Mouse (Mus musculus) C2C12 (cell line): Measurements from ENCODE around the gene Zfp746. TPM values are rescaled to one million over a fixed set of nuclear protein-coding genes. Genes with fewer than 3 reads are reported as not detected.
A peak's percentile ranks its signal among the peaks of the same experiment; 100 is the strongest.
"Not testable (repeated sequence)": the region's sequence is repeated elsewhere in the genome, so short reads cannot be mapped to it uniquely, and the experiment has no call there.

Experiments
- H3K27me3 ChIP-seq: one replicate; pipeline ENCODE4 v1.6.1; 2011; ENCODE audit not compliant: control insufficient read depth, insufficient read depth, insufficient read length
- H3K36me3 ChIP-seq: one replicate; pipeline ENCODE4 v1.6.1; 2011; ENCODE audit not compliant: control insufficient read depth, insufficient read depth
- H3K4me3 ChIP-seq: one replicate; pipeline ENCODE4 v1.5.1; 2011; ENCODE audit warnings: mild to moderate bottlenecking, control low read depth; ENCODE audit not compliant: poor library complexity, insufficient read depth, severe bottlenecking
- H3K79me2 ChIP-seq: one replicate; pipeline ENCODE4 v1.6.1; 2011; ENCODE audit not compliant: control insufficient read depth, insufficient read depth
- H3K79me3 ChIP-seq: one replicate; pipeline ENCODE4 v1.6.1; 2011; ENCODE audit warnings: low read depth, control low read depth
- H3ac ChIP-seq: one replicate; pipeline ENCODE3; 2011; ENCODE audit warnings: low read depth; ENCODE audit not compliant: control insufficient read depth, insufficient read length
- CEBPB ChIP-seq: IDR thresholded peaks from one replicate; pipeline ENCODE4 v1.6.1; 2011; ENCODE audit warnings: low read depth, mild to moderate bottlenecking, control low read depth, moderate library complexity
- CTCF ChIP-seq: IDR thresholded peaks from one replicate; pipeline ENCODE4 v1.5.1; 2011; ENCODE audit not compliant: control insufficient read depth, insufficient read depth, insufficient read length
- FOSL1 ChIP-seq: IDR thresholded peaks from one replicate; pipeline ENCODE4 v1.8.0; 2011; ENCODE audit warnings: mild to moderate bottlenecking, low read length; ENCODE audit not compliant: poor library complexity, insufficient read depth, severe bottlenecking
- MAX ChIP-seq: IDR thresholded peaks from one replicate; pipeline ENCODE4 v1.6.1; 2011; ENCODE audit warnings: mild to moderate bottlenecking, control low read depth
- MYOD1 ChIP-seq: IDR thresholded peaks from one replicate; pipeline ENCODE4 v1.6.1; 2011; ENCODE audit warnings: low read depth; ENCODE audit not compliant: control insufficient read depth, insufficient read length
- MYOG ChIP-seq: IDR thresholded peaks from one replicate; pipeline ENCODE4 v1.6.1; 2011; ENCODE audit not compliant: control insufficient read depth, insufficient read length; ENCODE audit errors: extremely low read depth
- USF1 ChIP-seq: IDR thresholded peaks from one replicate; pipeline ENCODE4 v1.6.1; 2011; ENCODE audit warnings: low read depth, mild to moderate bottlenecking, control low read depth, moderate library complexity
- long read RNA-seq, 2 experiments: library from polyadenylated mRNA; unstranded; transcript quantifications; one replicate each; pipeline ENCODE4 v2.0.0; 2019 to 2020
- polyA plus RNA-seq: library from polyadenylated mRNA; unstranded; fragments of >200 nt; fragmentation: generic; extraction: Trizol; gene quantifications from one replicate; pipeline ENCODE4 v1.2.1, GENCODE M21; 2012; ENCODE audit warnings: missing spikeins

Zfp746 gene
- 13.5 TPM for polyA plus RNA-seq
- long read RNA-seq, experiment 1, partial matches to known transcripts: 0 of 4 reads
- long read RNA-seq, experiment 1, other reads (novel, unspliced or antisense): 4 of 4 reads
- long read RNA-seq, experiment 2, partial matches to known transcripts: 0 of 8 reads
- long read RNA-seq, experiment 2, other reads (novel, unspliced or antisense): 6 of 8 reads

- no peaks in the 10 kb centered on the region for H3K27me3 ChIP-seq
- H3K79me3 ChIP-seq: peaks cover 13% of the 10 kb centered on the region
- H3K4me3 ChIP-seq: peak within 1 kb of the TSS; percentile 64
- peaks cover 22% of the 10 kb centered on the region for H3K79me2 ChIP-seq
- H3ac ChIP-seq: peak within 1 kb of the TSS; percentile 81
- TF ChIP-seq CEBPB (no peak), CTCF (peak; percentile 99)
- peaks cover 23% of the 10 kb centered on the region for H3K36me3 ChIP-seq
Observed at GRCm38 (mm10) chr6:48086471-48086878, at the start of gene Zfp746. Gene Zfp746 (minus strand): TSS chr6:48086593.

- H3K4me3 ChIP-seq, H3K79me2 ChIP-seq, H3K36me3 ChIP-seq, H3K79me3 ChIP-seq, H3ac ChIP-seq, H3K27me3 ChIP-seq: not testable (repeated sequence)
Observed at GRCm38 (mm10) chr6:48121092-48121491, 34.7 kb upstream of the Zfp746 start.

GRCm38 (mm10) chr6:48116036-48116435 is 29.6 kb upstream of the Zfp746 start:
- TF ChIP-seq USF1 (no peak), FOSL1 (no peak)
- Histone ChIP-seq H3K27me3 (no peaks in the 10 kb centered on the region), H3K79me2 (no peaks in the 10 kb centered on the region), H3K4me3 (no peak overlapping the region), H3K36me3 (no peaks in the 10 kb centered on the region), H3K79me3 (no peaks in the 10 kb centered on the region), H3ac (no peak overlapping the region)

- no peak overlapping the region for H3ac ChIP-seq
- TF ChIP-seq FOSL1 (no peak), CEBPB (no peak), MYOG (no peak), MAX (no peak), CTCF (no peak), USF1 (no peak), MYOD1 (no peak)
- no peaks in the 10 kb centered on the region for H3K27me3 ChIP-seq
- H3K4me3 ChIP-seq: no peak overlapping the region
- H3K79me2 ChIP-seq: peaks cover 22% of the 10 kb centered on the region
- peaks cover 17% of the 10 kb centered on the region for H3K36me3 ChIP-seq
- peaks cover 13% of the 10 kb centered on the region for H3K79me3 ChIP-seq
Observed at GRCm38 (mm10) chr6:48086957-48087715, 743 bp upstream of the Zfp746 start.

- peak overlapping the region; percentile 64 for H3K4me3 ChIP-seq
- no peaks in the 10 kb centered on the region for H3K27me3 ChIP-seq
- H3ac ChIP-seq: peak overlapping the region; percentile 81
- H3K79me2 ChIP-seq: peaks cover 22% of the 10 kb centered on the region
- peaks cover 30% of the 10 kb centered on the region for H3K36me3 ChIP-seq
- TF ChIP-seq FOSL1 (no peak), MYOG (no peak), MYOD1 (no peak), MAX (no peak), CEBPB (no peak), USF1 (no peak), CTCF (no peak)
- H3K79me3 ChIP-seq: peaks cover 13% of the 10 kb centered on the region
Observed at GRCm38 (mm10) chr6:48085521-48086404, 630 bp downstream of the Zfp746 start.

GRCm38 (mm10) chr6:48083733-48084191 is 2.6 kb downstream of the Zfp746 start:
- no peak for TF ChIP-seq CEBPB
- no peak for TF ChIP-seq USF1
- TF ChIP-seq MYOD1: no peak
- TF ChIP-seq MAX: no peak
- TF ChIP-seq MYOG: no peak
- no peak for TF ChIP-seq CTCF
- no peak for TF ChIP-seq FOSL1
- Histone ChIP-seq H3ac (no peak overlapping the region), H3K4me3 (no peak overlapping the region), H3K79me3 (peaks cover 13% of the 10 kb centered on the region), H3K36me3 (peaks cover 47% of the 10 kb centered on the region), H3K27me3 (no peaks in the 10 kb centered on the region), H3K79me2 (peaks cover 22% of the 10 kb centered on the region)
